Mouse (Mus musculus) hindbrain, embryonic 10.5 days (tissue): ENCODE data around the gene Phlpp1. TPM values are rescaled to one million over a fixed set of nuclear protein-coding genes. Genes with fewer than 3 reads are reported as not detected.

Experiments
- DNase-seq: peaks from one replicate; pipeline ENCODE4 v3.0.0-alpha.2; 2017; ENCODE audit warnings: low spot score
- H3K27ac ChIP-seq: fragments of 300-500 bp; sonication (generic); 2 replicates; pipeline ENCODE4 v1.5.1; 2016; ENCODE audit warnings: mild to moderate bottlenecking, moderate library complexity
- H3K27me3 ChIP-seq: fragments of 300-500 bp; sonication (generic); 2 replicates; pipeline ENCODE4 v1.6.1; 2016; ENCODE audit warnings: mild to moderate bottlenecking; ENCODE audit not compliant: poor library complexity, insufficient read depth, severe bottlenecking
- H3K36me3 ChIP-seq: fragments of 300-500 bp; sonication (generic); 2 replicates; pipeline ENCODE4 v1.6.1; 2016; ENCODE audit warnings: mild to moderate bottlenecking, moderate library complexity
- H3K4me1 ChIP-seq: fragments of 300-500 bp; sonication (generic); replicated peaks from 2 replicates; pipeline ENCODE4 v1.6.1; 2016; ENCODE audit warnings: mild to moderate bottlenecking
- H3K4me3 ChIP-seq: fragments of 300-500 bp; sonication (generic); 2 replicates; pipeline ENCODE4 v1.5.1; 2016; ENCODE audit warnings: mild to moderate bottlenecking, moderate library complexity
- H3K9me3 ChIP-seq: fragments of 300-500 bp; sonication (generic); 2 replicates; pipeline ENCODE4 v1.6.1; 2016; ENCODE audit warnings: mild to moderate bottlenecking, moderate library complexity
- WGBS: fragments of 180-500 bp; shearing (Covaris S2); methylation state at CpG from one replicate; pipeline ENCODE4 v1.1.7; 2016; 5-methylcytosine and 5-hydroxymethylcytosine counted together
- polyA plus RNA-seq: library from polyadenylated mRNA; unstranded; fragments of >200 nt; fragmentation: Nextera tagmentation; extraction: Ambion mirVana; gene quantifications from 2 replicates; pipeline ENCODE4 v1.2.1, GENCODE M21; 2016

Gene Phlpp1
- polyA plus RNA-seq, 1 experiment from 2014 or later = 6.8 TPM

DNA sequence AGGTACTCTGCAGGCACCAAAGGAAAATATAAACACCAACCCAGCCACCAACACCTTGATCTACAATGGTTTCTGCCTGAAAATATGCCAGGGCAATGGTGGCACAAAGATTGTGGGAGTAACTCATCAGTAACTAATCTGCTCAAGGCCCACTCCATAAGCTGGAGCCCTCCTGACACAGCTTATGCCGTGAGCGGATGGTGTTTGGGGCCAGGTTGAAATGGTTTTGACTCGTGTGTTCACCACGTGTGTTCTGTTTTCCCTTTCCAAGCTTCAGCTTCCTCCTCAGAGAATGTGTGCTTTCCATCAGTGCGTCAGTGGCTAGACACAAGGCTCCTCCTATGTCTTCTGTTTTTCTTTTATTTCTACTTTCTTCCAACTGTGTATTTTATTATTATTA, 37.0 kb downstream of the Phlpp1 start:
- DNase-seq = no peak
- WGBS = 73% methylated on average over 5 of the region's 5 CpGs

GRCm38 (mm10) chr1:106210461-106210860, 38.9 kb downstream of the Phlpp1 start:
- no peaks in the 10 kb centered on the region for H3K9me3 ChIP-seq
- DNase-seq = no peak
- H3K27me3 ChIP-seq = no peaks in the 10 kb centered on the region
- H3K4me3 ChIP-seq = no peak overlapping the region
- no peaks in the 10 kb centered on the region for H3K36me3 ChIP-seq
- H3K4me1 ChIP-seq = peaks cover 6% of the 10 kb centered on the region; the same call in 1 of the 2 replicates
- WGBS = 89% methylated on average over 3 of the region's 3 CpGs
- H3K27ac ChIP-seq = no peak overlapping the region

More for the DNA sequence above, 37.0 kb downstream of the Phlpp1 start:
- no peak overlapping the region for H3K4me3 ChIP-seq
- peaks cover 24% of the 10 kb centered on the region for H3K4me1 ChIP-seq
- H3K9me3 ChIP-seq = no peaks in the 10 kb centered on the region
- no peaks in the 10 kb centered on the region for H3K27me3 ChIP-seq
- H3K36me3 ChIP-seq = no peaks in the 10 kb centered on the region
- H3K27ac ChIP-seq = no peak overlapping the region

DNA sequence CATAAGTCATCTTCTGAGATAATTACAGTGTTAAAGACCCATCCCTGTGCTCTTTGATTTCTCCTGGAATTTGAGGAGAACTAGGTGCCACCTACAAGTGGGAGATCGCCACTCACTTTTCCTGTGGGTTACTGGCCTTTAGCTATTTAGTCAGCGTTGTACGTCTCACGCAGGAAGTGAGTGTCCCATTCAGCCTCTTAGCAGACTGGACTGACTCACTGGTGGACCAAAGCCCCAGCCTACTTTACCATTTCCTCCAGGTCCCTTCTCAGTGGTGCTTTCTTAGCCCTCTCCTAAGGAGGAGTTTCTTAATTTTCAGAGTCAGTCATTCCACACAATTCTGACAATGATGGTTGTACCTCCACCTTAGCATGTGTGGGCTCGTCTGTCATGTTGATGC, 39.6 kb downstream of the Phlpp1 start:
- WGBS = 91% methylated on average over 5 of the region's 5 CpGs
- H3K9me3 ChIP-seq = no peaks in the 10 kb centered on the region
- H3K27me3 ChIP-seq = no peaks in the 10 kb centered on the region
- no peak for DNase-seq
- no peak overlapping the region for H3K4me3 ChIP-seq
- no peak overlapping the region for H3K27ac ChIP-seq
- H3K36me3 ChIP-seq = no peaks in the 10 kb centered on the region
- peaks cover 6% of the 10 kb centered on the region; the same call in 1 of the 2 replicates for H3K4me1 ChIP-seq

- H3K27me3 ChIP-seq = no peaks in the 10 kb centered on the region
- H3K4me3 ChIP-seq = no peak overlapping the region
- H3K9me3 ChIP-seq = no peaks in the 10 kb centered on the region
- peaks cover 11% of the 10 kb centered on the region for H3K4me1 ChIP-seq
- H3K36me3 ChIP-seq = no peaks in the 10 kb centered on the region
- H3K27ac ChIP-seq = no peak overlapping the region
- WGBS = 68% methylated on average over 6 of the region's 6 CpGs
- no peak for DNase-seq
These were observed 48.9 kb downstream of the Phlpp1 start for GRCm38 (mm10) chr1:106220431-106220830.

DNA sequence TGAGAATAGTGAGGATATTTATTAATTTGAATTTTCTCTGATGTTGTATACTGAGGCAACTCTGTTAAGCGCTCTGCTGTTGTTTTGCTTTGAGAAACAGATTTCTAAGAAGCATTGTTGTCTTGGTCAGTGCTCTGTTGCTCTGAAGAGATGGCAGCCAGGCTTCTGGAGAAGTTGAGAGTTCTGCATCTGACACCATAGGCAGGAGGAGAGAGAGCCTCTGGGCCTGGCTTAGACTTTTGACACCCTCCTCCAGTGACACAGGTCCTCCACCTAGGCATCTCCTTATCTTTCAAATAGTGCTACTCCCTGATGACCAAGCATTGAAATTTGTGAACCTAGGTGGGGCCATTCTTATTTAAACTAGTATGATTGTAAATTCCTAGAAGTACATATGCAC, 49.8 kb downstream of the Phlpp1 start:
- WGBS = 77% methylated on average over 1 of the region's 1 CpGs
- DNase-seq = no peak
- no peak overlapping the region for H3K27ac ChIP-seq
- H3K4me3 ChIP-seq = no peak overlapping the region
- no peaks in the 10 kb centered on the region for H3K27me3 ChIP-seq
- no peaks in the 10 kb centered on the region for H3K36me3 ChIP-seq
- no peaks in the 10 kb centered on the region for H3K9me3 ChIP-seq
- H3K4me1 ChIP-seq = peaks cover 15% of the 10 kb centered on the region

DNA sequence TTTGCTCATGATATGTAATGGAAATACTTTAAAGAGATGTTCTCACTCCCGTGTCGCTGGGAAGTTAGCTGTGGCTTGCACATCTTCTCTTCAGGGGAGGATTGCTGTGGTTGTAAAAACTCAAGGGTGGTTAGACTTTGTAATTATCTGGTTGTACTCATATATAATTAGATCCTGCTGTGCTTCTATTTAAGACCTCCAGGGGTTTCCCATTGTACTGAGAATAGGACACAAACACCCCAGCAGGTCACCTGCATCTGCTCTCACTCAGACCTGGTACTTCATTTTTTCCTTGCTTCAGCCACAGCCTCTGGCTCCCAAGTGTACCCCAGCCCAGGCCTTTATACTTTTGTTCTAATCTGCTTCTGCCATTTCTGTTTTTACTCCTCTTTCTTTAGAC, 50.4 kb downstream of the Phlpp1 start:
- H3K36me3 ChIP-seq = no peaks in the 10 kb centered on the region
- H3K9me3 ChIP-seq = no peaks in the 10 kb centered on the region
- H3K27me3 ChIP-seq = no peaks in the 10 kb centered on the region
- H3K27ac ChIP-seq = no peak overlapping the region
- H3K4me1 ChIP-seq = peaks cover 18% of the 10 kb centered on the region
- H3K4me3 ChIP-seq = no peak overlapping the region
- DNase-seq = no peak
- 15% methylated on average over 2 of the region's 2 CpGs for WGBS

DNA sequence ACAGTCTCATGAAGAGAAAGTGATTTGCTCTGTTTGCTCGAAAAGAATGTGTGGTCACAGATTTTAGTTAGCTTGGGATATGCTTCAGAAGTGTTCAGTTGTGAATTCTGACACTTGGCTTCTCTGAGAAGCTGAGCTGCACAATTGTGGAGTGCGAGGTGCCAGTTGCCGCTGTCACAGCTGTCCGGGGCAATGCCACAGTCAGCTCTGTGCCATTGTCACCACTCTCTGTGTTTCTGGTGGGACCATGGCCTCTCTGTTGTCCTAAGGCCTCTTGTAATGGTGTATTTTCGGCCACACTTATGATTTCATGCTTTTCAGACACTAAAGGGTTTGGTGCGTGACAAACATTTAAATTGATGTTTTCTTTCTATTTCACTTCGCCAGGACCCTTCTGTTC, 55.1 kb downstream of the Phlpp1 start:
- Histone ChIP-seq H3K9me3 (no peaks in the 10 kb centered on the region), H3K27me3 (no peaks in the 10 kb centered on the region), H3K27ac (no peak overlapping the region), H3K4me1 (peaks cover 14% of the 10 kb centered on the region), H3K4me3 (no peak overlapping the region), H3K36me3 (no peaks in the 10 kb centered on the region)
- WGBS = 85% methylated on average over 7 of the region's 7 CpGs
- DNase-seq = no peak

DNA sequence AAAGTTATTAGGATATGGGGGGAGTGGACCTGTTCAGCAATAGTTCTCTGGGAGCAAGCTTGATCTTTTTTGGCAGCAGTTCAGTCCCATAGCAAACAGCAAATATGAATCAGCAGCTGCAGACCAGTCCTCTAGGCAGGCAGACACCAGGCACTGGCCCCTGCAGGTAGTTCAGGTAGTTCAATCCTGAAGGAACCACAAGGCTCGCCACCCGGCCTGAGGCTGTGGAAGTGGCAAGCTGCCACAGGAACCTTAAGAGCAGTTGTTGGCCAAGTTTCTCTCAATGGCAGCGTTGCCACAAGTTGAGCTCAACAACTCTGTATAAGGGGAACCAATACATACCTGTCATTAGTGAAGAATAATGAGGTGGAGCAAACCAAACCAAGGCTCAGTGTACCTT, 58.8 kb downstream of the Phlpp1 start:
- Histone ChIP-seq H3K9me3 (no peaks in the 10 kb centered on the region), H3K36me3 (no peaks in the 10 kb centered on the region), H3K4me3 (no peak overlapping the region), H3K27ac (no peak overlapping the region), H3K4me1 (peaks cover 7% of the 10 kb centered on the region; the same call in 1 of the 2 replicates), H3K27me3 (no peaks in the 10 kb centered on the region)
- WGBS = 92% methylated on average over 3 of the region's 3 CpGs
- no peak for DNase-seq

DNA sequence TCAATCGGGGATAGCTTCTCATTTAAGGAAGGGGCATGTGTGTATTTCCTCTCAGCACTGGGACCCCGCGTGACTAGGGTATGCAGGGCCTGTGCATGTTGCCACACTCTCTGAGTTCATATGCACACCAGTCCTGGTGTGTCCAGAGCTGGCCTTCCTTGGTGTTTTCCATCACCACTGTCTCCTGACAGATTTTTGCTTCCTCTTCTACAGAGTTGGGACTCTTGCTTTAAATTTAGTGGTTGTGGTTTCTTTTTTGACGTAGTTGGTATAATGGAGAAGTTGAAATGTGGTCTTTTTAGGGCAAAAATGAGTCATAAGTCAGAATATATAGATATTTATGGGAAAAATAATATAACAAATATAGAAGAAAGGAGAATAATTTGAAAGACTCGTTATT, 59.8 kb downstream of the Phlpp1 start:
- 95% methylated on average over 5 of the region's 5 CpGs for WGBS

GRCm38 (mm10) chr1:106231805-106232459, 60.4 kb downstream of the Phlpp1 start:
- Histone ChIP-seq H3K4me1 (no peaks in the 10 kb centered on the region), H3K27ac (no peak overlapping the region), H3K27me3 (no peaks in the 10 kb centered on the region), H3K4me3 (no peak overlapping the region), H3K36me3 (no peaks in the 10 kb centered on the region), H3K9me3 (no peaks in the 10 kb centered on the region)
- DNase-seq = no peak
- WGBS = 92% methylated on average over 3 of the region's 3 CpGs

More for the DNA sequence above, 59.8 kb downstream of the Phlpp1 start:
- Histone ChIP-seq H3K4me3 (no peak overlapping the region), H3K4me1 (peaks cover 4% of the 10 kb centered on the region; the same call in 1 of the 2 replicates), H3K27ac (no peak overlapping the region), H3K36me3 (no peaks in the 10 kb centered on the region), H3K9me3 (no peaks in the 10 kb centered on the region), H3K27me3 (no peaks in the 10 kb centered on the region)
- DNase-seq = no peak

DNA sequence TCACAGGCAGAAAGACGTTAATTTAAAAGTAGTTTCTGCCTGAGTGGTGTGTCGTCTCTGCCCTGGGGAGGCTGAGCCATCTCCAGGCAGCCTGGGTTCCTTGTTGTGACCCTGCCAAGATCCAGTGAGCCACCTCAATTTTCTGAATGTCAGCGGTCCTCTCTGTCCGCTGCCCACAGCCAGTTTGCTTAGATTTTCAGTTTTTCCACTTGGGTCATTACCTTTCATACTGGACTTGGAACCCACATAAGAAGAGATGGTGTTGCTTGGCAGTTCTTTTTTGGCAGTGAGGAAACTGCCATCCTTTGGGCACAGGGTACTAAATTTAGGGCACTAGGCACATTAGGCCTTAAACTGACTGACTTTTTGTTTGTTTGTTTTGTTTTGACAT, 60.9 kb downstream of the Phlpp1 start:
- no peak overlapping the region for H3K27ac ChIP-seq
- 91% methylated on average over 4 of the region's 4 CpGs for WGBS
- no peaks in the 10 kb centered on the region for H3K4me1 ChIP-seq
- no peaks in the 10 kb centered on the region for H3K36me3 ChIP-seq
- no peaks in the 10 kb centered on the region for H3K9me3 ChIP-seq
- no peak for DNase-seq
- H3K4me3 ChIP-seq = no peak overlapping the region
- H3K27me3 ChIP-seq = no peaks in the 10 kb centered on the region

GRCm38 (mm10) chr1:106236986-106237385, 65.4 kb downstream of the Phlpp1 start:
- Histone ChIP-seq H3K4me3 (no peak overlapping the region), H3K9me3 (no peaks in the 10 kb centered on the region), H3K27ac (no peak overlapping the region), H3K27me3 (no peaks in the 10 kb centered on the region), H3K36me3 (no peaks in the 10 kb centered on the region), H3K4me1 (no peaks in the 10 kb centered on the region)
- DNase-seq = no peak

GRCm38 (mm10) chr1:106240116-106240685, 68.6 kb downstream of the Phlpp1 start:
- DNase-seq = no peak
- peaks cover 7% of the 10 kb centered on the region; the same call in 1 of the 2 replicates for H3K36me3 ChIP-seq
- 82% methylated on average over 7 of the region's 7 CpGs for WGBS
- H3K9me3 ChIP-seq = peaks cover 7% of the 10 kb centered on the region; the same call in 1 of the 2 replicates
- no peak overlapping the region for H3K27ac ChIP-seq
- H3K27me3 ChIP-seq = no peaks in the 10 kb centered on the region
- H3K4me1 ChIP-seq = 0 out of 2 replicates have a peak, but pooled peaks cover 2% of the 10 kb centered on the region
- no peak overlapping the region for H3K4me3 ChIP-seq
